Mouse (Mus musculus) heart, embryonic 16.5 days (tissue): ENCODE data around the gene Styk1. TPM values are rescaled to one million over a fixed set of nuclear protein-coding genes. Genes with fewer than 3 reads are reported as not detected.
"Not testable (repeated sequence)": the region's sequence is repeated elsewhere in the genome, so short reads cannot be mapped to it uniquely, and the experiment has no call there.

ENCODE experiments used
- ATAC-seq: fragments of 200-750 bp; cut with Nextera tagmentation; replicated peaks from 2 replicates; pipeline ENCODE4 v1.8.0; 2017; ENCODE audit warnings: moderate number of reproducible peaks; ENCODE audit not compliant: insufficient read depth, low FRiP score; ENCODE audit errors: extremely low read depth
- H3K27ac ChIP-seq: fragments of 300-500 bp; sonication (generic); 2 replicates; pipeline ENCODE4 v1.5.1; 2014; ENCODE audit warnings: mild to moderate bottlenecking, low read length, control low read depth, moderate library complexity
- H3K27me3 ChIP-seq: fragments of 300-500 bp; sonication (generic); 2 replicates; pipeline ENCODE4 v1.6.1; 2014; ENCODE audit warnings: low read length, mixed read lengths; ENCODE audit not compliant: control insufficient read depth, insufficient read depth
- H3K36me3 ChIP-seq: fragments of 300-500 bp; sonication (generic); 2 replicates; pipeline ENCODE4 v1.6.1; 2014; ENCODE audit not compliant: control insufficient read depth, insufficient read depth
- H3K4me1 ChIP-seq: fragments of 300-500 bp; sonication (generic); 2 replicates; pipeline ENCODE4 v1.6.1; 2014; ENCODE audit warnings: low read length, mixed read lengths; ENCODE audit not compliant: control insufficient read depth, insufficient read depth
- H3K4me2 ChIP-seq: fragments of 300-500 bp; sonication (generic); 2 replicates; pipeline ENCODE4 v1.6.1; 2014; ENCODE audit warnings: low read depth, mild to moderate bottlenecking, control low read depth, low read length
- H3K4me3 ChIP-seq: fragments of 300-500 bp; sonication (generic); 2 replicates; pipeline ENCODE4 v1.5.1; 2014; ENCODE audit warnings: mild to moderate bottlenecking, control low read depth, low read length
- H3K9ac ChIP-seq: fragments of 300-500 bp; sonication (generic); 2 replicates; pipeline ENCODE4 v1.6.1; 2014; ENCODE audit warnings: low read length, control low read depth
- H3K9me3 ChIP-seq: fragments of 300-500 bp; sonication (generic); replicated peaks from 2 replicates; pipeline ENCODE4 v1.6.1; 2016; ENCODE audit warnings: low read length; ENCODE audit not compliant: control insufficient read depth
- WGBS: fragments of 180-500 bp; shearing (Covaris S2); extraction: QIAGEN DNeasy Blood & Tissue Kit; methylation state at CpG from one replicate; pipeline ENCODE4 v1.1.7; 2014; 5-methylcytosine and 5-hydroxymethylcytosine counted together
- polyA plus RNA-seq: library from polyadenylated mRNA; unstranded; fragments of >200 nt; fragmentation: Nextera tagmentation; extraction: Ambion mirVana; gene quantifications from 2 replicates; pipeline ENCODE4 v1.2.1, GENCODE M21; 2015

Styk1 gene
- polyA plus RNA-seq, 1 experiment from 2014 or later = 0.66 TPM

DNA sequence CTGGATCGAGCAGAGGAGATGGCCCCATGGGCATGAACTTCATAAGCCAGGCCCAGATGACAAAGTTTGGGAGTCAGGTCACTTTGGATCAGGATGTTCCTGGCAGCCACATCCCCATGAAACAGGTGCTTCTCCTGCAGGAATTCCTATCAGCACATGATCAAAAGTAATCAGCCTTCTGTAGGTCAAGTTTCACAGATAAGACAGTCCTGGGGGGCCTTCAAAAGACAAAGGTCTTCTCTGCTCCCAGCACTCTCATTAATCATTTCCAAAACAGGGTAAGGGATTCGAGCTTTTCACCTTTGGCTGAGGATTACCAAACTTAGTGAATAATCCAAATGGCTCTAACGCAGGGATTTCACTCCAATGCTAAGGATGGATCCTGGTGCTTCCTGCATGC, 48.6 kb downstream of the Styk1 start:
- WGBS = 56% methylated on average over 3 of the region's 3 CpGs
- H3K9me3 ChIP-seq = no peaks in the 10 kb centered on the region

DNA sequence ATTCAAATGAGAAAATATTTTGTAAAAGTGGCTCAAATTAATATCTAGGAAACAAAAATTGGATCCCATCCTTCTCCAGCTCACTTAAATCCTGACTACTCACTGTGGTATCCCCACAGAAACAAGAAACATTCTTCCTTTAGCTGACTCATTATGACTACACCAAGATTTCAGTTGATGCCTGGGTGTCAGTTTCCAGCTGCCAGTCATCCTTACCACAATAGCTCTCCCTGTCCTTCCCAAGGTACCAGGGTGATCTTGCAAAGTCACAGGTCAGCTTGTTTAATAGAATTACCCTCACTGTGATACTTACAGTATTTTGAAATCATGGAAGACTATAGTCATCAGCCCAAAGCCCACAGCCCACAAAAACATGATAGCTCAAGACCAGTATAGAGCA, 54.9 kb downstream of the Styk1 start:
- ATAC-seq = no peak

More for the DNA sequence above, 48.6 kb downstream of the Styk1 start:
- Histone ChIP-seq H3K9ac (no peak overlapping the region), H3K4me1 (no peaks in the 10 kb centered on the region), H3K36me3 (no peaks in the 10 kb centered on the region), H3K27me3 (no peaks in the 10 kb centered on the region), H3K4me3 (no peak overlapping the region), H3K4me2 (no peak overlapping the region), H3K27ac (no peak overlapping the region)
- ATAC-seq = no peak

DNA sequence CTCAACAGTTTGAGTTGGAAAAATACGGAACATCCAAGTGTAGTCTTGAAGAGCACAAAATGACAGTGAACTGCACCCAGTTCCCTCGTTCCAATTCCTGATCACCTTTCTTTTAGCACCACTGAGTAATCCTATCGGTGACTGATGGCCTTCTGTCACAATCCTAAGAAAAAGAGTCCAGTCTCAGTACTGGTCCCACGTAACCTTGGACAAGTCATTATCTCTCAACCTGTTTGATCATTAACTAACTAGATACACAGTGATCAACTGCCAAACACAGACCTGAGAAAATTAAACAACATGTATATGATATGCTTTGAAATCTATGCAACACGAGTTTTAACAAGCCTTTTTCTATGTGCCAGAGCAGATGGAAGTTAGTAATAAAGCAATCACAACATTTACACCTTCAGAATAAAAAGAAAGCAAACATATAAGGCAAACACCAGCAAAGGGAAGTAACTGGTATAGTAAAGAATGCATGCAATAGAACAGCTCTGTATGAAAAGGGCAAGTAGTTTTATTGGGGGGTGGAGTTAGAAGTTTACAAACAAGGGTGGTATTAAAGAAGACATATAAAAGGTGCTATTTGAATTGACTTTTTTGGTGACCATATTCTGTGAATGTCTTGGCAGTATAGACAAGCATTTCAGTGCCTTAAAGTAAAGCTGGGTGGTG, 58.8 kb downstream of the Styk1 start:
- Histone ChIP-seq H3K9me3 (no peaks in the 10 kb centered on the region), H3K27ac (no peak overlapping the region), H3K27me3 (no peaks in the 10 kb centered on the region), H3K4me3 (no peak overlapping the region), H3K9ac (no peak overlapping the region), H3K36me3 (no peaks in the 10 kb centered on the region), H3K4me2 (no peak overlapping the region), H3K4me1 (peaks cover 6% of the 10 kb centered on the region)
- ATAC-seq = no peak
- 85% methylated on average over 5 of the region's 5 CpGs for WGBS

More for the DNA sequence above, 54.9 kb downstream of the Styk1 start:
- H3K9me3 ChIP-seq = no peaks in the 10 kb centered on the region
- no peak overlapping the region for H3K4me2 ChIP-seq
- no peaks in the 10 kb centered on the region for H3K27me3 ChIP-seq
- no peak overlapping the region for H3K9ac ChIP-seq
- H3K27ac ChIP-seq = no peak overlapping the region
- H3K4me1 ChIP-seq = no peaks in the 10 kb centered on the region
- H3K36me3 ChIP-seq = no peaks in the 10 kb centered on the region
- H3K4me3 ChIP-seq = no peak overlapping the region

DNA sequence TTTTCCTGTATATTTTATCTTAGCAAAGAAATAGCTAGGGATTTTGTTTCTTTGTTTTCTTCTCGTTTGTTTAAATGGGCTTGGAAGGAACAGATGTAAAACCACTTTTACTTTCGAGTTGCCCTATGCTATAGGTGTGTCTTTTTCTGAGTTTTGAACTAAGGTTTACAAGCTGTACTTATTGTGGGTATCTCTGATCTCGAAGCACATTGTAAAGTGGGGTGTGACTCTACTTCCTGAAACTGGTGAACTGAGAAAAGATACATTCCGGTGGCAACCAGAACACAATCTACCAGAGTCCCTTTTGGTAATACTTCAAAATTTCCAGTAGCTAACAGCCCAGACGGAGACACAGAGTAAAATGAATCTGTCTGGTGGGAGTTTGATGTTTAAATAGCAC, 59.5 kb downstream of the Styk1 start:
- no peak overlapping the region for H3K4me2 ChIP-seq
- H3K4me3 ChIP-seq = no peak overlapping the region
- WGBS = 82% methylated on average over 5 of the region's 5 CpGs
- no peak overlapping the region for H3K27ac ChIP-seq
- no peak overlapping the region for H3K9ac ChIP-seq
- H3K4me1 ChIP-seq = peaks cover 6% of the 10 kb centered on the region
- H3K27me3 ChIP-seq = no peaks in the 10 kb centered on the region
- H3K36me3 ChIP-seq = no peaks in the 10 kb centered on the region
- no peaks in the 10 kb centered on the region for H3K9me3 ChIP-seq
- ATAC-seq = no peak

DNA sequence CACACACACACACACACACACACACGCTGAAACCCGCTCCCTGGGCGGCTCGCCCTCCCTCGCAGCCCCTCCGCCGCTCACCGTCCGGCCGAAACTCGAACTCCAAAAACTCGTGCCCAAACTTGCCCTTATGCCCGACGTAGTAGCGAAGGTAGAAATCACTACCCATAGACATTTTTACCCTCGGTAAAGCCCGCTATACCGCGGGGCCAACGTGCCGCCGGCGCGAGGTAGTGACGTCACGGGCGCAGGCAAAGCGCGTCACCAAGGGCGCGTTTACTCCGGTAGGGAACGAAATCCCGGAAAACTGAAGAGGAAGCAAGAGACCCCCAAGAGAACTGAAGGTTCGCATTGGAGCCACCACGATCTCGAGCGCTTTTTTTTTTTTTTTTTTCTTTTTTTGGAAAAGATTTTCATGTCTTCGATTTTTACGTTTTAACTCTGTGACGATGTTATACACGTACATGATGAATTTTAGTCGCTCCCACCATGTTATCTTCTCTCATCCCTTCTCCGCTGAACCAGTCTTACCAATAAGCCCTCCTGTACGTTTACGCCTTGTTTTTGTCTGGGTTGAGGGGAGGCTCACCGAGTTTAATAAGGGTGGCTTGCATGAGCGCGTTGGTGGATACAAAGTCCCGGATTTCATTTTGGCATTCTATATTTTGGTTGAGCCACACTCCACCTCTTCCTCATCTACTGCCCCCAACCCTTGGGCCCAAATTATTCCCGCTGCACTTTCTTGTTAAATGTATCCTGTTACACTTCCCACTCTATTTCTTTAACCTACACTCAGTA, 60.2 kb downstream of the Styk1 start, which contains the start of gene Magohb:
Gene Magohb, minus strand, starts transcription at position 254 of the 798 bp plus-strand sequence.
- Histone ChIP-seq H3K4me3 (peak within 1 kb of the TSS; percentile 73), H3K4me1 (peaks cover 6% of the 10 kb centered on the region), H3K27me3 (no peaks in the 10 kb centered on the region), H3K27ac (peak within 1 kb of the TSS; percentile 39; the same call in 1 of the 2 replicates), H3K9ac (peak within 1 kb of the TSS; percentile 81), H3K9me3 (no peaks in the 10 kb centered on the region), H3K36me3 (peaks cover 4% of the 10 kb centered on the region; the same call in 1 of the 2 replicates), H3K4me2 (peak within 1 kb of the TSS; percentile 73)
- WGBS = 1% methylated on average over 51 of the region's 51 CpGs
- ATAC-seq = peak; percentile 87

DNA sequence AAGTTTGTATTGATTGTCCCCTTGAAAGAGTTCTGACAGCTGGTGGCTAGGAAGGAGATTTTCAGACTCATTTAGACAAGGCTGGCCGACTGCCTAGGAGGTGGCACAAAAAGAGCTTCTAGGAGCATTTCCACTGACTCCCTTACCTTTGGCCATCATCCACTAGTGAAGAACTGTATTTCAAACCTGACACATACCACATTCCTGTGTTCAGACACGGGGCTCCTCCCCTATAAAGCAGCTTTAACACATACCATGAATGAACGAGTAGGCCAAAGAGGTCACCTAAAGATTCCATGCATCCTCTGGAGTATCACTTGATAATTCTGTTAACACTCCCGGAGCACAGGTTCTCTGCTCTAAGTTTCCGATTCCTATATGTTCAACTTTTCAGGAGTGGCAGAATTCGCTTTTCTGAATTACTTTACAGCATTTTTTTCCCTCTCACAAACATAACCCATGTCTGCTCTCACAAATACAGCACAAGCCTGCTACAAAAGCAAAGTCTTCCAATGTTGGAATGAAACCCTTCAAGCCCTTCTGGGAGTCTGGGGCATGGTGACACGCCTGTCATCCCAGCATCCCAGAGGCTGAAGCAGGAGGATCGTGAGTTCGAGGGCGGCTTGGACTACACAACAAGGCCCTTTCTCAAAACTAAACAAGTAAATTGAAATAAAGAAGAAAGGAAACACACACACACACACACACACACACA, 61.0 kb downstream of the Styk1 start:
- H3K36me3 ChIP-seq = peaks cover 4% of the 10 kb centered on the region; the same call in 1 of the 2 replicates
- ATAC-seq = peak; percentile 43; the same call in 1 of the 2 replicates
- H3K4me3 ChIP-seq = peak overlapping the region; percentile 73
- H3K4me2 ChIP-seq = peak overlapping the region; percentile 61
- H3K27ac ChIP-seq = peak overlapping the region; percentile 10; the same call in 1 of the 2 replicates
- peak overlapping the region; percentile 81 for H3K9ac ChIP-seq
- H3K27me3 ChIP-seq = no peaks in the 10 kb centered on the region
- 14% methylated on average over 10 of the region's 10 CpGs for WGBS
- H3K4me1 ChIP-seq = peaks cover 6% of the 10 kb centered on the region
- H3K9me3 ChIP-seq = no peaks in the 10 kb centered on the region

DNA sequence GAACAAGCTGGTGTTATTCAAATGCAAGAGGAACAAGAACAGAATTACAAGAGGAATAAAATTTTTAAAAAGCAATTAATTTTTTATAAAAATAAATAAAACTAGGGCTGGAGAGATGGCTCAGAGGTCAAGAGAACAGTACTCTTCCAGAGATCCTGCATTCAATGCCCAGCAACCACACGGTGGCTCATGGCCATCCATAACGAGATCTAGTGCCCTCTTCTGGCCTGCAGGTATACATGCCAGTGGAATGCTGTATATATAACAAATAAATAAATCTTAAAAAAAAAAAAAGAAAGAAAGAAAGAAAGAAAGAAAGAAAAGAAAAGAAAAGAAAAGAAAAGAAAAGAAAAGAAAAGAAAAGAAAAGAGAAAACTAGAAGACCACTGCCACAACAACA, 63.0 kb downstream of the Styk1 start:
- H3K36me3 ChIP-seq = peaks cover 8% of the 10 kb centered on the region; the same call in 1 of the 2 replicates
- H3K4me3 ChIP-seq = no peak overlapping the region
- WGBS = 11% methylated on average over 2 of the region's 2 CpGs
- peaks cover 6% of the 10 kb centered on the region for H3K4me1 ChIP-seq
- ATAC-seq = no peak
- no peaks in the 10 kb centered on the region for H3K9me3 ChIP-seq
- no peak overlapping the region for H3K9ac ChIP-seq
- H3K27ac ChIP-seq = no peak overlapping the region
- no peak overlapping the region for H3K4me2 ChIP-seq
- H3K27me3 ChIP-seq = no peaks in the 10 kb centered on the region

DNA sequence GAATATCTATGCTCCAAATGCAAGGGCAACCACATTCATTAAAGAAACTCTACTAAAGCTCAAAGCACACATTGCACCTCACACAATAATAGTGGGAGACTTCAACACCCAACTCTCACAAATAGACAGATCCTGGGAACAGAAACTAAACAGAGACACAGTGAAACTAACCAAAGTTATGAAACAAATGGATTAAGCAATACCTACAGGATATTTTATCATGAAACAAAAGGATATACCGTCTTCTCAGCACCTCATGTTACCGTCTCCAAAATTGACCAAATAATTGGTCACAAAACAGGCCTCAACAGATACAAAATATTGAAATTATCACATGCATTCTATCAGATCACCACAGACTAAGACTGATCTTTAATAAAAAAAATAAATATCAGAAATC, 75.2 kb downstream of the Styk1 start:
- H3K4me2 ChIP-seq, H3K36me3 ChIP-seq, H3K27ac ChIP-seq, H3K9ac ChIP-seq, H3K27me3 ChIP-seq, ATAC-seq, H3K4me3 ChIP-seq, H3K4me1 ChIP-seq, H3K9me3 ChIP-seq: not testable (repeated sequence)
- 91% methylated on average over 2 of the region's 2 CpGs for WGBS
